Mouse (Mus musculus) erythroid progenitor cell, adult 5-6 weeks (primary cell): ENCODE results near the gene Cngb1. TPM values are rescaled to one million over a fixed set of nuclear protein-coding genes. Genes with fewer than 3 reads are reported as not detected.

ENCODE experiments used
- ATAC-seq: replicated peaks from 2 replicates; pipeline ENCODE4 v1.8.0; 2016; ENCODE audit warnings: moderate number of reproducible peaks, mild to moderate bottlenecking, moderate TSS enrichment, inconsistent platforms; ENCODE audit not compliant: poor library complexity, low FRiP score, severe bottlenecking
- total RNA-seq, 2 experiments: library from RNA; stranded (forward) in 1 of 2; stranded (reverse) in 1 of 2; fragments of 150-400 nt in 1 of 2; fragments of 186-747, 209-891 nt in 1 of 2; gene quantifications; 2 replicates each; pipeline versions ENCODE4 v1.2.3 to v1.2.4; 2015 to 2017; ENCODE audit warnings: low replicate concordance in 2 of 2

Gene Cngb1
- total RNA-seq, 2 experiments from 2014 or later: not detected

- ATAC-seq: peak; percentile 72
Observed at GRCm38 (mm10) chr8:95204039-95204380, 102.4 kb downstream of the Cngb1 start.

GRCm38 (mm10) chr8:95203326-95204038 is 102.9 kb downstream of the Cngb1 start:
- no peak for ATAC-seq

DNA sequence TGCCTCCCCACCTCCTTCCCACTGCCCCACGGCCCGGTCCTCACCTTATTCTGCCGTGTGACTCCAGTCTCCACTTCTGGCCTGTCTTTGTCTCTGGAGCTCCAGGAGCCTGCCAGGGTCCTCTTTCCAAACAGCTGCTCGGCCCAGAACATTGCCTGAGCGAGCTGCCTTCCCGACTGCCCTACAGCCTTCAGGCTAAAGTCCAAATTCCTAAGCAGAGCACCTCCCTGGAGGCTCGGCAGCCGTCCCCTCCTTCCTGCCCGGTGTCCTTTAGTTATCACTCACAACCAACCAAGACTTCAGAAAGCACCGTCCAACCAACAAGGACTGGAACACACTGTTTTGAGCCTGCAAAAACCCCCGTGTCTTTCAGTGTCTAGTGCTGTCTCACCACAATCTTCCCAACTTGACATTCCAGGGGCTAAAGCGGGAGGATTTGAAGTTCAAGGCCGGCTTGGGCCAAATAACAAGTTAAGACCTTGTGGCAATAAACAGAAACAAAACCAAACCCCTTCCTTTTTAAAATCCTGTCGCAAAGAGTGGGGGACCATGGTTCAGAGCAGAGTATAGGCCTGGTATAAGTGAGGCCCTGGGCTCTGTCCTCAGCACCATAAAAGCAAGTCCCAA is 103.6 kb downstream of the Cngb1 start, which contains the start of gene Kifc3:
TSS of gene Kifc3 (minus strand) at position 164 of the 627 bp plus-strand sequence.
- ATAC-seq: no peak

DNA sequence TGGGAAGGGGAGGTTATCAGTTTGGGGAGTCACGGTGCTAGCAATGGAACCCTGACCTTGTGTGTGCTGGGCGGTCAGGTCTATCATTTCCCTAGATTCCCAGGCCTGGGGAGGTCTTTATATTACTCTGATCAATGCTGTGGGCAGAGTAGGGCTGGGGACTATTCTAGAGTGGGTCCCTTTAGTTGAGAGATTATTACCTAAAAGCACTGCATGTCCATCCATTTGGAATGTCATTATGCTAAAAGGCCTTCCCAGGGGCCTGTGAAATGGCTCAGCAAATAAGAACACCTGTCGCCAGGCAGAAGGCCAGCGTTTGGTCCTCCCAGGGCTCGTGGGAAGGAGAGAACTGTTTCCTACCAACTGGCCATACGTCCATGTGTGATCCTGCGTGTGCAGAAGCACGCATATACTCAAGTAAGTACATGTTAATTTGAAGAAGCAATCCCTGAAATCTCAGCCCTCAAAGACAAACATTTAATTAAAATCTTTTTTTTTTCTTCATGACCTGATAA is 104.3 kb downstream of the Cngb1 start:
- no peak for ATAC-seq

- no peak for ATAC-seq
Observed at GRCm38 (mm10) chr8:95201491-95201890, 104.9 kb downstream of the Cngb1 start.

GRCm38 (mm10) chr8:95200001-95200405 is 106.4 kb downstream of the Cngb1 start:
- ATAC-seq: no peak

DNA sequence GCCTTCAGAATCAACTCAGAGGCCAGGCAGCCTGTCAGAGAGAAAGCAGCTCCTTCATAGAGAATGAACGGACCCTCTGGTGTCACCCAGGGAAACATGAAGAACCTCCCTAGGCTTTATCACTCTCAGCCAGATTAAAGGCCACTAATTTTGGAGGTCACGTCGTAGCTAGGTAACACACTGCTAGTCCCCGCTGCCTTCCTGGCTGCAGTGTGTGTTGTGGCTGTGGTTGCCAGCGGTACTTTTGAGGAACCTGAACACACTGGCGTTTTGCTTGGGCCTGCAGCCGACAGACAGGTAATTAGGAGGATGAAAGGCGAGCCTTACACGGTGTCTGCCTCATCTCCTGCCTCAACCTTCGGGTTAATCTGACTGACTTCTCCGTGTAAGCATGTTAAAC is 110.7 kb downstream of the Cngb1 start:
- no peak for ATAC-seq

GRCm38 (mm10) chr8:95191497-95192175 is 114.7 kb downstream of the Cngb1 start:
- ATAC-seq: no peak

Other genes with a start within 250 kb of the Cngb1 start
- 8.8 and 10.8 TPM in 2 replicates for gene Katnb1, start 225.4 kb downstream of the Cngb1 start, total RNA-seq (2015; ENCODE audit: low replicate concordance)
- gene Katnb1, start 225.4 kb downstream of the Cngb1 start, total RNA-seq (2017; ENCODE audit: low replicate concordance): 13.9 and 23.1 TPM in 2 replicates
- gene Kifc3, start 103.8 kb downstream of the Cngb1 start, total RNA-seq (2015; ENCODE audit: low replicate concordance): not detected in 2 replicates
- gene Kifc3, start 103.8 kb downstream of the Cngb1 start, total RNA-seq (2017; ENCODE audit: low replicate concordance): 0.51 and 0.76 TPM in 2 replicates
- gene Tepp, start 4.0 kb upstream of the Cngb1 start, total RNA-seq (2015; ENCODE audit: low replicate concordance): not detected in 2 replicates
- gene Tepp, start 4.0 kb upstream of the Cngb1 start, total RNA-seq (2017; ENCODE audit: low replicate concordance): not detected in 2 replicates
- 0.36 and 0.42 TPM in 2 replicates for gene Zfp319, start 25.4 kb upstream of the Cngb1 start, total RNA-seq (2015; ENCODE audit: low replicate concordance)
- gene Zfp319, start 25.4 kb upstream of the Cngb1 start, total RNA-seq (2017; ENCODE audit: low replicate concordance): 0.39 and 0.61 TPM in 2 replicates
- 5.4 and 13.0 TPM in 2 replicates for gene Usb1, start 25.7 kb upstream of the Cngb1 start, total RNA-seq (2015; ENCODE audit: low replicate concordance)
- 2.3 TPM in 1 of 2 replicates, not detected in the other for gene Usb1, start 25.7 kb upstream of the Cngb1 start, total RNA-seq (2017; ENCODE audit: low replicate concordance)
- gene Mmp15, start 45.7 kb upstream of the Cngb1 start, total RNA-seq (2015; ENCODE audit: low replicate concordance): not detected in 2 replicates
- not detected in 2 replicates for gene Mmp15, start 45.7 kb upstream of the Cngb1 start, total RNA-seq (2017; ENCODE audit: low replicate concordance)
- 30.2 and 44.3 TPM in 2 replicates for gene Cfap20, start 128.3 kb upstream of the Cngb1 start, total RNA-seq (2015; ENCODE audit: low replicate concordance)
- gene Cfap20, start 128.3 kb upstream of the Cngb1 start, total RNA-seq (2017; ENCODE audit: low replicate concordance): 13.2 and 20.3 TPM in 2 replicates
- gene Csnk2a2, start 183.5 kb upstream of the Cngb1 start, total RNA-seq (2015; ENCODE audit: low replicate concordance): 22.2 and 69.9 TPM in 2 replicates
- 28.4 and 33.0 TPM in 2 replicates for gene Csnk2a2, start 183.5 kb upstream of the Cngb1 start, total RNA-seq (2017; ENCODE audit: low replicate concordance)
- gene Ccdc113, start 227.5 kb upstream of the Cngb1 start, total RNA-seq (2015; ENCODE audit: low replicate concordance): not detected in 2 replicates
- gene Ccdc113, start 227.5 kb upstream of the Cngb1 start, total RNA-seq (2017; ENCODE audit: low replicate concordance): 2.7 TPM in 1 of 2 replicates, not detected in the other